Mouse (Mus musculus) liver, embryonic 14.5 days (tissue): ENCODE measurements around the gene Sult2a8.

ENCODE experiments used
- CTCF ChIP-seq: IDR thresholded peaks from 2 replicates; pipeline ENCODE4 v1.5.1; 2016; ENCODE audit warnings: antibody characterized with exemption, low read depth, control low read depth
- EP300 ChIP-seq: IDR thresholded peaks from 2 replicates; pipeline ENCODE4 v1.6.1; 2016; ENCODE audit warnings: antibody characterized with exemption, low read depth

GRCm38 (mm10) chr7:14446534-14446933 lies at the start of gene Sult2a8:
- TF ChIP-seq CTCF (no peak), EP300 (no peak)
